Mouse (Mus musculus): ENCODE measurements at regions not wholly inside any gene's neighbourhood (a gene's known extent, or its start where the extent isn't known, plus 50 kb on each side); places are given as distances from the start of the nearest gene placed in this dataset.

DNA sequence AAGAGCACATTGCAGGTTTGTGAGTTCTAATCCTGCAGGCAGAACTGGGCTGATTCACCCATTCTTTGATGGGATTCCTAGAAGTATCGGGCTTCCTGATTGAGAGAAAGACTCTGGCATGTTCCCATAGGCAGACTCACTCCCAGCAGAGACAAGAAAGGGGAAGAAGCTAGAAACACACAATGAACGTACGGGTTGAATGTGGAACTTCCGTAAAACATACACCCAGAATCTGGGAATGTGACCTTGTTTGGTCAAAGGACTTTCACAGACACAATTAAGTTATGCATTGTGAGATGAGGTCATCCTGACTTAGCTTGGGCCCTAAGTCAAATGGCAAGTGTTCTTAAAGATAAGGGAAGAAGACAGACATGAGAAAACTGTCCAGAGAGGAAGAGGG, 86.6 kb upstream of the Klf3 start:
- Histone ChIP-seq H3K4me1 (ENCODE audit: control insufficient read depth in 1 of 2, insufficient read depth in 2 of 2, low read length in 2 of 2) (peaks cover 9 to 14% of the 10 kb centered on the region in 2 experiments; a peak in 3 of 4 replicates), H3K27ac (ENCODE audit: control insufficient read depth, low read depth, low read length) (no peak overlapping the region), H3K9me3 (replicated peaks; ENCODE audit: insufficient read depth, low read length) (no peaks in the 10 kb centered on the region), H3K36me3 (ENCODE audit: control insufficient read depth in 1 of 2, insufficient read depth in 2 of 2, low read length in 2 of 2) (peaks cover 0 to 7% of the 10 kb centered on the region in 2 experiments; a peak in 2 of 4 replicates), H3K4me3 (ENCODE audit: control insufficient read depth in 1 of 2, insufficient read depth in 1 of 2, low read depth in 2 of 2, low read length in 2 of 2) (no peak overlapping the region), H3K9ac (ENCODE audit: control insufficient read depth, low read depth, low read length, poor library complexity, severe bottlenecking) (no peak overlapping the region), H3K79me2 (ENCODE audit: control insufficient read depth, insufficient read depth, low read length, poor library complexity) (no peaks in the 10 kb centered on the region), H3K27me3 (ENCODE audit: control insufficient read depth in 1 of 2, insufficient read depth in 2 of 2, low read length in 2 of 2) (no peaks in the 10 kb centered on the region)
- TF ChIP-seq EP300 (IDR thresholded peaks at IDR 0.05; ENCODE audit: low read depth in 1 of 2, low read length in 2 of 2): peak in 1 of 2 experiments; percentile 38; a peak in 1 of 4 replicates
- no peak for TF ChIP-seq NELFE (IDR thresholded peaks at IDR 0.05; ENCODE audit: low read depth, low read length)
- no peak for TF ChIP-seq ELF1 (IDR thresholded peaks at IDR 0.05; ENCODE audit: low read depth, low read length)
- TF ChIP-seq USF1 (IDR thresholded peaks at IDR 0.05; ENCODE audit: low read depth, low read length): no peak
- peak; percentile 9; the same call in 1 of the 2 replicates for TF ChIP-seq TAL1 (IDR thresholded peaks at IDR 0.05; ENCODE audit: low read length)
- DNase-seq (ENCODE audit: low read depth, low spot score): no peak

- Histone ChIP-seq H3K79me2 (ENCODE audit: control insufficient read depth, insufficient read depth, low read length, poor library complexity) (no peaks in the 10 kb centered on the region), H3K27me3 (ENCODE audit: control insufficient read depth in 1 of 2, insufficient read depth in 2 of 2, low read length in 2 of 2) (no peaks in the 10 kb centered on the region), H3K9ac (ENCODE audit: control insufficient read depth, low read depth, low read length, poor library complexity, severe bottlenecking) (no peak overlapping the region), H3K4me1 (ENCODE audit: control insufficient read depth in 1 of 2, insufficient read depth in 2 of 2, low read length in 2 of 2) (no peaks in the 10 kb centered on the region), H3K27ac (ENCODE audit: control insufficient read depth, low read depth, low read length) (no peak overlapping the region), H3K4me3 (ENCODE audit: control insufficient read depth in 1 of 2, insufficient read depth in 1 of 2, low read depth in 2 of 2, low read length in 2 of 2) (no peak overlapping the region), H3K36me3 (ENCODE audit: control insufficient read depth in 1 of 2, insufficient read depth in 2 of 2, low read length in 2 of 2) (no peaks in the 10 kb centered on the region), H3K9me3 (replicated peaks; ENCODE audit: insufficient read depth, low read length) (no peaks in the 10 kb centered on the region)
- DNase-seq (ENCODE audit: low read depth, low spot score): no peak
- TF ChIP-seq UBTF (IDR thresholded peaks at IDR 0.05; ENCODE audit: borderline replicate concordance, insufficient read depth, low read depth, low read length) (no peak), HCFC1 (IDR thresholded peaks at IDR 0.05; ENCODE audit: low read depth, low read length) (no peak), MAFK (IDR thresholded peaks at IDR 0.05; ENCODE audit: borderline replicate concordance, low read depth, low read length) (no peak), ELF1 (IDR thresholded peaks at IDR 0.05; ENCODE audit: low read depth, low read length) (no peak), POLR2AphosphoS2 (IDR thresholded peaks at IDR 0.05; ENCODE audit: low read length) (no peak), POLR2AphosphoS5 (IDR thresholded peaks at IDR 0.05; ENCODE audit: borderline replicate concordance, low read depth, low read length) (no peak), MYB (IDR thresholded peaks at IDR 0.05; ENCODE audit: low read depth, low read length) (no peak), KAT2A (conservative IDR thresholded peaks at IDR 0.05; ENCODE audit: low read depth, low read length) (no peak), EP300 (IDR thresholded peaks at IDR 0.05; ENCODE audit: low read depth in 1 of 2, low read length in 2 of 2) (no peak), MYC (IDR thresholded peaks at IDR 0.05; ENCODE audit: low read depth, low read length) (no peak), RCOR1 (IDR thresholded peaks at IDR 0.05; ENCODE audit: low read depth, low read length) (no peak), TAL1 (IDR thresholded peaks at IDR 0.05; ENCODE audit: low read length) (no peak), RAD21 (IDR thresholded peaks at IDR 0.05; ENCODE audit: low read depth, low read length) (no peak), E2F4 (IDR thresholded peaks at IDR 0.05; ENCODE audit: borderline replicate concordance, low read depth, low read length) (no peak), CHD2 (IDR thresholded peaks at IDR 0.05; ENCODE audit: low read length) (no peak), SMC3 (IDR thresholded peaks at IDR 0.05; ENCODE audit: low read depth, low read length) (no peak)
Observed at GRCm38 (mm10) chr5:64722211-64722610, 81.0 kb upstream of the Klf3 start.

All from MEL (cell line).